Mouse (Mus musculus) CH12.LX (cell line): ENCODE data around the gene Kcnq4.

Source experiments
- CTCF ChIP-seq, 2 experiments: IDR thresholded peaks in 1 of 2; conservative IDR thresholded peaks in 1 of 2; 2 replicates each; pipeline ENCODE4 v1.5.1; 2011 to 2012; ENCODE audit warnings: low read depth in 2 of 2, low read length in 2 of 2, improper control_type of control experiment in 1 of 2, inconsistent platforms in 1 of 2, mild to moderate bottlenecking in 1 of 2, moderate library complexity in 1 of 2
- E2F4 ChIP-seq: IDR thresholded peaks from 2 replicates; pipeline ENCODE4 v1.6.1; 2011; ENCODE audit warnings: low read depth, low read length, improper control_type of control experiment; ENCODE audit not compliant: insufficient replicate concordance
- ELF1 ChIP-seq: IDR thresholded peaks from 2 replicates; pipeline ENCODE4 v1.6.1; 2014; ENCODE audit warnings: low read depth, mild to moderate bottlenecking, inconsistent platforms, low read length, improper control_type of control experiment
- ETS1 ChIP-seq: conservative IDR thresholded peaks from 2 replicates; pipeline ENCODE4 v1.6.1; 2012; ENCODE audit warnings: low read depth, mild to moderate bottlenecking, inconsistent platforms, low read length, improper control_type of control experiment, moderate library complexity
- JUN ChIP-seq: IDR thresholded peaks from 2 replicates; pipeline ENCODE4 v1.6.1; 2011; ENCODE audit warnings: low read depth, mild to moderate bottlenecking, low read length, improper control_type of control experiment, moderate library complexity; ENCODE audit not compliant: insufficient read depth
- KAT2A ChIP-seq: IDR thresholded peaks from 2 replicates; pipeline ENCODE4 v1.6.1; 2012; ENCODE audit warnings: low read length, improper control_type of control experiment, inconsistent platforms; ENCODE audit not compliant: insufficient replicate concordance
- NELFE ChIP-seq: IDR thresholded peaks from 2 replicates; pipeline ENCODE4 v1.6.1; 2011; ENCODE audit warnings: low read depth, low read length, improper control_type of control experiment
- POLR2A ChIP-seq: IDR thresholded peaks from 2 replicates; pipeline ENCODE4 v1.6.1; 2011; ENCODE audit warnings: low read depth, mild to moderate bottlenecking, improper control_type of control experiment, low read length
- SIN3A ChIP-seq: IDR thresholded peaks from 2 replicates; pipeline ENCODE4 v1.6.1; 2012; ENCODE audit warnings: low read length, improper control_type of control experiment, inconsistent platforms
- ZNF384 ChIP-seq: IDR thresholded peaks from 2 replicates; pipeline ENCODE4 v1.6.1; 2012; ENCODE audit warnings: low read depth, low read length, improper control_type of control experiment, inconsistent platforms

DNA sequence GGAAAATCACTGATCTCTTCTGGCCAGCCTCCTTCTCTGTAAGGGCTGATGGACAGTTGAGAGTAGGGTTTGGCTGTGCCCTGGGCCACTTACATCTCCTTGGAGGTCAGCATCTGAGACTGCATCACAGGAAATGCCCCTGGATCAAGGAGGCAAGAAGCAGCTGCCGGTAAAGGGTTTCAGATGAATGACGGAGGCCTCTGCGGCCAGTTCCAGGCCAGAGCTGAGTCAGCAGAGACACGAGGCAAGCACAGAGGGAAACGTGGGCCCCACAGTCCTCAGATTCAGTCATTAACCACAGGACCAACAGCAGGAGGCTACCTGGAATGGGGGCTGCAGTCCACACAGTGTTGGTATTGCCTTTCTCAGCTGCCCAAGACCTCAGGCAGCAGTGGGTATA lies 29.3 kb downstream of the Kcnq4 start:
- TF ChIP-seq KAT2A (no peak), CTCF (conservative IDR thresholded peaks at IDR 0.05 in 1 of 2, IDR thresholded peaks at IDR 0.05 in 1 of 2; ENCODE audit: low read depth in 2 of 2, low read length in 2 of 2) (no peak), SIN3A (0 out of 2 replicates have a peak, but pooled peaks have one; percentile 28), ETS1 (peak; percentile 90), JUN (0 out of 2 replicates have a peak, but pooled peaks have one; percentile 44), E2F4 (no peak), ELF1 (0 out of 2 replicates have a peak, but pooled peaks have one; percentile 24), POLR2A (no peak), NELFE (no peak), ZNF384 (no peak)
